Comparison of ENCODE assay signal across 10 mouse cellular contexts in genomic region chr6:51459313-51460020, GRCm38 (mm10). TPM values are rescaled to one million over a fixed set of nuclear protein-coding genes. Genes with fewer than 3 reads are reported as not detected.
DNase-seq lines count a peak whose midpoint lies in the region; ATAC-seq and TF ChIP-seq lines count a peak whose summit lies in the region.
"Had no signal": no experiment of that assay in that cellular context is flagged by ENCODE, and none has a peak within 500 bp of the region (broad histone marks: within the 10 kb centered on the region; RNA-seq: fewer than 3 reads in every experiment).

No protein-coding gene starts in this region.

- ATAC-seq in heart, embryonic 12.5 days (ENCODE audit: insufficient number of reproducible peaks, low FRiP score), result peak; percentile 43; the same call in 1 of the 2 replicates
- peak; percentile 61 for ATAC-seq in intestine, embryonic 16.5 days

- 45% methylated on average over 5 of the region's 5 CpGs for WGBS in heart, embryonic 12.5 days
- 40% methylated on average over 5 of the region's 5 CpGs for WGBS in intestine, embryonic 16.5 days

- intact Hi-C loops in heart, postnatal 14 days (cut with DNase I), result no loop called here

- H3K36me3 ChIP-seq in heart, embryonic 12.5 days, result peaks cover 52% of the 10 kb centered on the region
- H3K36me3 ChIP-seq in intestine, embryonic 16.5 days (ENCODE audit: control insufficient read depth, insufficient read depth, low read length), result peaks cover 17% of the 10 kb centered on the region; the same call in 1 of the 2 replicates

- TF ChIP-seq CTCF in layer of hippocampus, adult 2 months (conservative IDR thresholded peaks at IDR 0.05), result no peak

- no peaks in the 10 kb centered on the region for H3K27me3 ChIP-seq in heart, embryonic 12.5 days (replicated peaks)
- H3K27me3 ChIP-seq in intestine, embryonic 16.5 days (replicated peaks; ENCODE audit: control insufficient read depth, insufficient read depth, low read length), result no peaks in the 10 kb centered on the region

- no peak overlapping the region for H3K4me3 ChIP-seq in heart, embryonic 12.5 days
- H3K4me3 ChIP-seq in intestine, embryonic 16.5 days (ENCODE audit: low read length), result no peak overlapping the region
- no peak overlapping the region for H3K4me3 ChIP-seq in layer of hippocampus, adult 2 months

- H3K4me2 ChIP-seq in heart, embryonic 12.5 days, result no peak overlapping the region
- no peak overlapping the region for H3K4me2 ChIP-seq in intestine, embryonic 16.5 days (ENCODE audit: low read depth, low read length)

- DNase-seq in heart, postnatal 14 days, result no peak
- peak; percentile 50 for DNase-seq in embryo, embryonic 10.5 days (ENCODE audit: low spot score)
- DNase-seq in neural tube, embryonic 10.5 days (ENCODE audit: extremely low spot score, low spot score), result peak; percentile 46
- no peak for DNase-seq in frontal cortex, postnatal 25 days (ENCODE audit: low spot score in 2 of 2)
- DNase-seq in layer of hippocampus, adult 9-10 months (ENCODE audit: low spot score), result no peak
- DNase-seq in layer of hippocampus, adult 2 months (ENCODE audit: low spot score in 2 of 2), result no peak
- DNase-seq: thymus, adult 18-20 months had no signal

- no peaks in the 10 kb centered on the region for H3K9me3 ChIP-seq in heart, embryonic 12.5 days (replicated peaks)
- H3K9me3 ChIP-seq in intestine, embryonic 16.5 days (ENCODE audit: control insufficient read depth, low read length), result no peaks in the 10 kb centered on the region

- peaks cover 9% of the 10 kb centered on the region; the same call in 1 of the 2 replicates for H3K4me1 ChIP-seq in heart, embryonic 12.5 days (replicated peaks)
- H3K4me1 ChIP-seq in intestine, embryonic 16.5 days (ENCODE audit: control insufficient read depth, insufficient read depth, low read length), result no peaks in the 10 kb centered on the region

- no peak overlapping the region for H3K27ac ChIP-seq in heart, embryonic 12.5 days (ENCODE audit: poor library complexity, severe bottlenecking)
- H3K27ac ChIP-seq in intestine, embryonic 16.5 days (ENCODE audit: low read length), result no peak overlapping the region
- no peak overlapping the region for H3K27ac ChIP-seq in layer of hippocampus, adult 2 months
- H3K27ac ChIP-seq: macrophage had no signal

- no peak overlapping the region for H3K9ac ChIP-seq in heart, embryonic 12.5 days
- H3K9ac ChIP-seq in intestine, embryonic 16.5 days (ENCODE audit: low read depth, low read length), result no peak overlapping the region

RNA-seq across cellular contexts. Expression of gene Hnrnpa2b1, which starts 10.2 kb away (rescaled TPM):
- polyA plus RNA-seq in heart, embryonic 12.5 days (2016; fragmentation: Nextera tagmentation; extraction: Ambion mirVana), result 1,461 and 1,470 TPM in 2 replicates
- total RNA-seq in heart, postnatal 14 days (2021), result 100 to 1,000 TPM; 433 to 481 TPM
- 1,302 and 1,450 TPM in 2 replicates for polyA plus RNA-seq in intestine, embryonic 16.5 days (2015; fragmentation: Nextera tagmentation; extraction: Ambion mirVana)
- total RNA-seq in layer of hippocampus, adult 2 months (2021), result 100 to 1,000 TPM; 499 to 537 TPM

RNA-seq across cellular contexts. Expression of gene Cbx3, which starts 10.7 kb away (rescaled TPM):
- 372 and 391 TPM in 2 replicates for polyA plus RNA-seq in heart, embryonic 12.5 days (2016; fragmentation: Nextera tagmentation; extraction: Ambion mirVana)
- total RNA-seq in heart, postnatal 14 days (2021), result 10 to 100 TPM; 77.3 to 81.0 TPM
- polyA plus RNA-seq in intestine, embryonic 16.5 days (2015; fragmentation: Nextera tagmentation; extraction: Ambion mirVana), result 266 and 290 TPM in 2 replicates
- 100 to 1,000 TPM; 139 to 149 TPM for total RNA-seq in layer of hippocampus, adult 2 months (2021)

RNA-seq across cellular contexts. Expression of gene Nfe2l3, which starts 27.0 kb away (rescaled TPM):
- polyA plus RNA-seq in heart, embryonic 12.5 days (2016; fragmentation: Nextera tagmentation; extraction: Ambion mirVana), result 5.3 and 5.4 TPM in 2 replicates
- 1 to 10 TPM in 1 of 2 experiments, under 1 TPM in 1; 0.56 to 1.0 TPM for total RNA-seq in heart, postnatal 14 days (2021)
- polyA plus RNA-seq in intestine, embryonic 16.5 days (2015; fragmentation: Nextera tagmentation; extraction: Ambion mirVana), result 0.95 and 1.2 TPM in 2 replicates
- 1 to 10 TPM; 2.8 to 3.0 TPM for total RNA-seq in layer of hippocampus, adult 2 months (2021)
- polyA plus RNA-seq: macrophage had no signal

Comparison
In these comparisons a context has a peak if more than half of its experiments do, and no peak if none do; other contexts are left out.
1. DNase-seq: peak in embryo, embryonic 10.5 days (single experiment) and neural tube, embryonic 10.5 days (single experiment); none in heart, postnatal 14 days (0 of 2), frontal cortex, postnatal 25 days (0 of 2), layer of hippocampus, adult 9-10 months (single experiment) and layer of hippocampus, adult 2 months (0 of 2).